Comparison of ENCODE assay signal across 11 mouse cellular contexts in genomic region chr11:72455694-72456093, GRCm38 (mm10). TPM values are rescaled to one million over a fixed set of nuclear protein-coding genes. Genes with fewer than 3 reads are reported as not detected.
A peak's percentile ranks its signal among the peaks of the same experiment; 100 is the strongest.
DNase-seq lines count a peak whose midpoint lies in the region; ATAC-seq and TF ChIP-seq lines count a peak whose summit lies in the region.
"Had no signal": no experiment of that assay in that cellular context is flagged by ENCODE, and none has a peak within 500 bp of the region (broad histone marks: within the 10 kb centered on the region; RNA-seq: fewer than 3 reads in every experiment).

No protein-coding gene starts in this region.

- 55% methylated on average over 5 of the region's 5 CpGs for WGBS in midbrain, embryonic 10.5 days
- 28% methylated on average over 5 of the region's 5 CpGs for WGBS in midbrain, embryonic 15.5 days
- 27% methylated on average over 5 of the region's 5 CpGs for WGBS in embryonic facial prominence, embryonic 11.5 days
- 25% methylated on average over 5 of the region's 5 CpGs for WGBS in hindbrain, postnatal 0 days
- WGBS in neural tube, embryonic 14.5 days = 37% methylated on average over 5 of the region's 5 CpGs

- no peak overlapping the region for H3K4me2 ChIP-seq in midbrain, embryonic 15.5 days
- no peak overlapping the region for H3K4me2 ChIP-seq in embryonic facial prominence, embryonic 11.5 days (ENCODE audit: low read depth, low read length)
- H3K4me2 ChIP-seq in hindbrain, postnatal 0 days (ENCODE audit: low read depth, low read length) = no peak overlapping the region
- H3K4me2 ChIP-seq in neural tube, embryonic 14.5 days (ENCODE audit: low read depth, low read length) = no peak overlapping the region

- H3K36me3 ChIP-seq in midbrain, embryonic 10.5 days = peaks cover 38% of the 10 kb centered on the region
- H3K36me3 ChIP-seq in midbrain, embryonic 15.5 days (replicated peaks) = peaks cover 15% of the 10 kb centered on the region
- peaks cover 4% of the 10 kb centered on the region; the same call in 1 of the 2 replicates for H3K36me3 ChIP-seq in embryonic facial prominence, embryonic 11.5 days (replicated peaks; ENCODE audit: control insufficient read depth, insufficient read depth, low read depth, low read length)
- H3K36me3 ChIP-seq in hindbrain, postnatal 0 days (ENCODE audit: insufficient read depth, low read length) = peaks cover 27% of the 10 kb centered on the region
- peaks cover 35% of the 10 kb centered on the region for H3K36me3 ChIP-seq in neural tube, embryonic 14.5 days (ENCODE audit: control insufficient read depth, insufficient read depth, low read length)

- no peak overlapping the region for H3K9ac ChIP-seq in midbrain, embryonic 15.5 days
- no peak overlapping the region for H3K9ac ChIP-seq in embryonic facial prominence, embryonic 11.5 days (replicated peaks; ENCODE audit: low read length)
- H3K9ac ChIP-seq in hindbrain, postnatal 0 days (replicated peaks; ENCODE audit: low read length) = no peak overlapping the region
- H3K9ac ChIP-seq in neural tube, embryonic 14.5 days (replicated peaks; ENCODE audit: low read depth, low read length) = no peak overlapping the region

- no peak overlapping the region for H3K4me3 ChIP-seq in midbrain, embryonic 10.5 days
- H3K4me3 ChIP-seq in midbrain, embryonic 15.5 days = no peak overlapping the region
- H3K4me3 ChIP-seq in embryonic facial prominence, embryonic 11.5 days (ENCODE audit: low read depth, low read length) = no peak overlapping the region
- no peak overlapping the region for H3K4me3 ChIP-seq in hindbrain, postnatal 0 days (ENCODE audit: low read length)
- no peak overlapping the region for H3K4me3 ChIP-seq in neural tube, embryonic 14.5 days (ENCODE audit: low read depth, low read length)

- peaks cover 29% of the 10 kb centered on the region for H3K4me1 ChIP-seq in midbrain, embryonic 10.5 days
- no peaks in the 10 kb centered on the region for H3K4me1 ChIP-seq in midbrain, embryonic 15.5 days
- H3K4me1 ChIP-seq in embryonic facial prominence, embryonic 11.5 days (ENCODE audit: control insufficient read depth, insufficient read depth, low read length) = no peaks in the 10 kb centered on the region
- H3K4me1 ChIP-seq in hindbrain, postnatal 0 days (ENCODE audit: insufficient read depth, low read length) = no peaks in the 10 kb centered on the region
- H3K4me1 ChIP-seq in neural tube, embryonic 14.5 days (ENCODE audit: control insufficient read depth, insufficient read depth, low read length) = no peaks in the 10 kb centered on the region

- no peak for DNase-seq in midbrain, embryonic 10.5 days (ENCODE audit: low spot score)
- no peak for DNase-seq in embryonic facial prominence, embryonic 11.5 days (ENCODE audit: low spot score)
- peak; percentile 53 for DNase-seq in hindbrain, postnatal 0 days (ENCODE audit: low spot score)
- no peak for DNase-seq in kidney, postnatal 36 days
- DNase-seq in urinary bladder, postnatal 14 days (ENCODE audit: low spot score) = no peak
- DNase-seq in heart, adult 18-20 months = no peak
- DNase-seq: gastrocnemius, postnatal 10 days; kidney, postnatal 10 days had no signal

- no peaks in the 10 kb centered on the region for H3K27me3 ChIP-seq in midbrain, embryonic 10.5 days (ENCODE audit: low read depth, poor library complexity, severe bottlenecking)
- no peaks in the 10 kb centered on the region for H3K27me3 ChIP-seq in midbrain, embryonic 15.5 days (replicated peaks)
- H3K27me3 ChIP-seq in embryonic facial prominence, embryonic 11.5 days (ENCODE audit: control insufficient read depth, insufficient read depth, low read length) = no peaks in the 10 kb centered on the region
- H3K27me3 ChIP-seq in hindbrain, postnatal 0 days (ENCODE audit: insufficient read depth, low read length) = no peaks in the 10 kb centered on the region
- H3K27me3 ChIP-seq in neural tube, embryonic 14.5 days (ENCODE audit: control insufficient read depth, insufficient read depth, low read length) = no peaks in the 10 kb centered on the region

- ATAC-seq in midbrain, embryonic 15.5 days (replicated peaks) = no peak
- ATAC-seq in embryonic facial prominence, embryonic 11.5 days (replicated peaks; ENCODE audit: insufficient number of reproducible peaks, low FRiP score, low TSS enrichment, low read depth) = peak; percentile 22; the same call in 1 of the 2 replicates
- ATAC-seq in hindbrain, postnatal 0 days = peak; percentile 71
- ATAC-seq in neural tube, embryonic 14.5 days (ENCODE audit: low read depth) = peak; percentile 69; the same call in 1 of the 2 replicates

- no peak for TF ChIP-seq CTCF in hindbrain, postnatal 0 days (IDR thresholded peaks at IDR 0.05; ENCODE audit: low read depth)

- no peaks in the 10 kb centered on the region for H3K9me3 ChIP-seq in midbrain, embryonic 10.5 days (replicated peaks)
- no peaks in the 10 kb centered on the region for H3K9me3 ChIP-seq in midbrain, embryonic 15.5 days
- no peaks in the 10 kb centered on the region for H3K9me3 ChIP-seq in embryonic facial prominence, embryonic 11.5 days (replicated peaks; ENCODE audit: control insufficient read depth, low read length)
- H3K9me3 ChIP-seq in hindbrain, postnatal 0 days (ENCODE audit: low read length) = no peaks in the 10 kb centered on the region
- H3K9me3 ChIP-seq in neural tube, embryonic 14.5 days (ENCODE audit: control insufficient read depth, low read length) = no peaks in the 10 kb centered on the region

- peak overlapping the region; percentile 79 for H3K27ac ChIP-seq in midbrain, embryonic 10.5 days (replicated peaks)
- no peak overlapping the region for H3K27ac ChIP-seq in midbrain, embryonic 15.5 days
- no peak overlapping the region for H3K27ac ChIP-seq in embryonic facial prominence, embryonic 11.5 days (replicated peaks; ENCODE audit: low read depth, low read length)
- H3K27ac ChIP-seq in hindbrain, postnatal 0 days = peak overlapping the region; percentile 22; the same call in 1 of the 2 replicates
- no peak overlapping the region for H3K27ac ChIP-seq in neural tube, embryonic 14.5 days (ENCODE audit: low read depth, low read length)

RNA-seq across cellular contexts. Expression of gene Mybbp1a, which starts 14.5 kb away (rescaled TPM):
- polyA plus RNA-seq in midbrain, embryonic 10.5 days (2016; fragmentation: Nextera tagmentation; extraction: Ambion mirVana) = 192 and 236 TPM in 2 replicates
- 67.5 and 69.4 TPM in 2 replicates for polyA plus RNA-seq in midbrain, embryonic 15.5 days (2015; fragmentation: Nextera tagmentation; extraction: Ambion mirVana)
- 171 and 191 TPM in 2 replicates for polyA plus RNA-seq in embryonic facial prominence, embryonic 11.5 days (2014; fragmentation: Nextera tagmentation; extraction: Ambion mirVana)
- 28.0 and 36.1 TPM in 2 replicates for total RNA-seq in hindbrain, postnatal 0 days (2014; rRNA removed)
- polyA plus RNA-seq in hindbrain, postnatal 0 days (2015; fragmentation: Nextera tagmentation; extraction: Ambion mirVana) = 61.5 and 68.7 TPM in 2 replicates
- 55.1 and 63.5 TPM in 2 replicates for polyA plus RNA-seq in neural tube, embryonic 14.5 days (2014; fragmentation: Nextera tagmentation; extraction: Ambion mirVana)
- total RNA-seq in heart, adult 18-20 months (2021) = 10 to 100 TPM; 43.1 to 47.5 TPM

RNA-seq across cellular contexts. Expression of gene Ggt6, which starts 20.4 kb away (rescaled TPM):
- not detected in 2 replicates for polyA plus RNA-seq in midbrain, embryonic 10.5 days (2016; fragmentation: Nextera tagmentation; extraction: Ambion mirVana)
- not detected in 2 replicates for polyA plus RNA-seq in midbrain, embryonic 15.5 days (2015; fragmentation: Nextera tagmentation; extraction: Ambion mirVana)
- not detected in 2 replicates for polyA plus RNA-seq in embryonic facial prominence, embryonic 11.5 days (2014; fragmentation: Nextera tagmentation; extraction: Ambion mirVana)
- not detected in 2 replicates for total RNA-seq in hindbrain, postnatal 0 days (2014; rRNA removed)
- not detected in 2 replicates for polyA plus RNA-seq in hindbrain, postnatal 0 days (2015; fragmentation: Nextera tagmentation; extraction: Ambion mirVana)
- polyA plus RNA-seq in neural tube, embryonic 14.5 days (2014; fragmentation: Nextera tagmentation; extraction: Ambion mirVana) = not detected in 2 replicates
- total RNA-seq in heart, adult 18-20 months (2021) = not detected
- total RNA-seq: MEL had no signal

RNA-seq across cellular contexts. Expression of gene Spns2, which starts 34.0 kb away (rescaled TPM):
- polyA plus RNA-seq in midbrain, embryonic 10.5 days (2016; fragmentation: Nextera tagmentation; extraction: Ambion mirVana) = 2.1 and 2.9 TPM in 2 replicates
- polyA plus RNA-seq in midbrain, embryonic 15.5 days (2015; fragmentation: Nextera tagmentation; extraction: Ambion mirVana) = 10.7 and 11.6 TPM in 2 replicates
- 3.0 and 3.2 TPM in 2 replicates for polyA plus RNA-seq in embryonic facial prominence, embryonic 11.5 days (2014; fragmentation: Nextera tagmentation; extraction: Ambion mirVana)
- 58.5 and 66.0 TPM in 2 replicates for total RNA-seq in hindbrain, postnatal 0 days (2014; rRNA removed)
- polyA plus RNA-seq in hindbrain, postnatal 0 days (2015; fragmentation: Nextera tagmentation; extraction: Ambion mirVana) = 7.0 and 7.2 TPM in 2 replicates
- 12.1 and 15.1 TPM in 2 replicates for polyA plus RNA-seq in neural tube, embryonic 14.5 days (2014; fragmentation: Nextera tagmentation; extraction: Ambion mirVana)
- total RNA-seq in heart, adult 18-20 months (2021) = 1 to 10 TPM; 6.3 to 9.0 TPM

RNA-seq across cellular contexts. Expression of gene Smtnl2, which starts 44.2 kb away (rescaled TPM):
- 10.1 and 13.1 TPM in 2 replicates for polyA plus RNA-seq in midbrain, embryonic 10.5 days (2016; fragmentation: Nextera tagmentation; extraction: Ambion mirVana)
- polyA plus RNA-seq in midbrain, embryonic 15.5 days (2015; fragmentation: Nextera tagmentation; extraction: Ambion mirVana) = 8.1 and 9.3 TPM in 2 replicates
- polyA plus RNA-seq in embryonic facial prominence, embryonic 11.5 days (2014; fragmentation: Nextera tagmentation; extraction: Ambion mirVana) = 8.0 TPM in 2 replicates
- 13.0 and 19.1 TPM in 2 replicates for total RNA-seq in hindbrain, postnatal 0 days (2014; rRNA removed)
- polyA plus RNA-seq in hindbrain, postnatal 0 days (2015; fragmentation: Nextera tagmentation; extraction: Ambion mirVana) = 8.7 and 9.7 TPM in 2 replicates
- polyA plus RNA-seq in neural tube, embryonic 14.5 days (2014; fragmentation: Nextera tagmentation; extraction: Ambion mirVana) = 3.3 and 5.3 TPM in 2 replicates
- 10 to 100 TPM in 1 of 2 experiments, 1 to 10 TPM in 1; 9.4 to 11.3 TPM for total RNA-seq in heart, adult 18-20 months (2021)

Comparison
In these comparisons a context has a peak if more than half of its experiments do, and no peak if none do; other contexts are left out.
1. H3K27ac ChIP-seq: peak in midbrain, embryonic 10.5 days (single experiment) and hindbrain, postnatal 0 days (single experiment); none in midbrain, embryonic 15.5 days (single experiment), embryonic facial prominence, embryonic 11.5 days (single experiment) and neural tube, embryonic 14.5 days (single experiment).